Mouse (Mus musculus) ES-Bruce4 (cell line): ENCODE measurements at regions not wholly inside any gene's neighbourhood (a gene's known extent, or its start where the extent isn't known, plus 50 kb on each side); places are given as distances from the start of the nearest gene placed in this dataset.

Experiments used
- CTCF ChIP-seq: IDR thresholded peaks from one replicate; pipeline ENCODE4 v1.8.1; 2011; ENCODE audit warnings: low read depth, low read length
- POLR2A ChIP-seq: IDR thresholded peaks from one replicate; pipeline ENCODE4 v1.8.1; 2011; ENCODE audit warnings: low read length; ENCODE audit not compliant: insufficient read depth

- TF ChIP-seq POLR2A = no peak
- no peak for TF ChIP-seq CTCF
Measured at GRCm38 (mm10) chr13:4970081-4970892, 361.3 kb upstream of the Akr1e1 start.
